Comparison of ENCODE assay signal across 10 mouse cellular contexts in the genomic region with DNA sequence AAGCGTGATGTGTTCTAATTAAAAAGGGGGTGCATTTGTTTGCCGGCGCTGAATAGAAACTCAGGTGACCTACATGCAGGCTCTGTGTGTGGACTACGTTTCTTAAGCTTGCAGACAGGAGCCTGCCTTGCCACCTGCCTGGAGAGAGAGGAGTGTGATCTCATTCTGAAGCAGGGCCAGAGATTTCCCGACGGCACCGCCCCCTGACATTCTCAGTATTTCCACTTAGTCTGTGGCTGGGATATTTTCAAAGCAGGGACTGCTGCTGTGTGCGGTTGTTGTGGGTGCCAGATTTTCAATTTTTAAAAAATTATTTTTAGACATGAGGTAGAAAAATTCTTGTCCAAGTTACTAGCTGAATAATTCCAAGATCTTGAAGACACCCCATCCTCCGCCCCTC. TPM values are rescaled to one million over a fixed set of nuclear protein-coding genes. Genes with fewer than 3 reads are reported as not detected.
DNase-seq lines count a peak whose midpoint lies in the region; ATAC-seq and TF ChIP-seq lines count a peak whose summit lies in the region.
"Had no signal": no experiment of that assay in that cellular context is flagged by ENCODE, and none has a peak within 500 bp of the region (broad histone marks: within the 10 kb centered on the region; RNA-seq: fewer than 3 reads in every experiment).

No protein-coding gene starts in this region.

- WGBS in heart, embryonic 12.5 days = 51% methylated on average over 9 of the region's 9 CpGs
- 76% methylated on average over 9 of the region's 9 CpGs for WGBS in hindbrain, embryonic 10.5 days

- no peak overlapping the region for H3K27ac ChIP-seq in CH12.LX (ENCODE audit: insufficient read depth, low read depth)
- peak overlapping the region; percentile 53; the same call in 1 of the 2 replicates for H3K27ac ChIP-seq in heart, embryonic 12.5 days (ENCODE audit: poor library complexity, severe bottlenecking)
- H3K27ac ChIP-seq in hindbrain, embryonic 10.5 days = no peak overlapping the region
- H3K27ac ChIP-seq: embryonic facial prominence, embryonic 12.5 days had no signal

- no peak for TF ChIP-seq CTCF in CH12.LX (conservative IDR thresholded peaks at IDR 0.05 in 1 of 2, IDR thresholded peaks at IDR 0.05 in 1 of 2; ENCODE audit: low read depth in 2 of 2, low read length in 2 of 2)

- TF ChIP-seq RAD21 in CH12.LX (IDR thresholded peaks at IDR 0.05; ENCODE audit: low read depth, low read length) = no peak

- H3K4me2 ChIP-seq in CH12.LX (ENCODE audit: insufficient read depth, low read depth, poor library complexity, severe bottlenecking) = no peak overlapping the region
- H3K4me2 ChIP-seq in heart, embryonic 12.5 days = no peak overlapping the region
- H3K4me2 ChIP-seq: embryonic facial prominence, embryonic 12.5 days had no signal

- H3K4me3 ChIP-seq in CH12.LX (replicated peaks in 1 of 3; ENCODE audit: low read depth in 2 of 3, low read length in 2 of 3, poor library complexity in 1 of 3) = no peak overlapping the region
- no peak overlapping the region for H3K4me3 ChIP-seq in heart, embryonic 12.5 days
- H3K4me3 ChIP-seq in hindbrain, embryonic 10.5 days = no peak overlapping the region
- H3K4me3 ChIP-seq: embryonic facial prominence, embryonic 12.5 days had no signal

- H3K36me3 ChIP-seq in CH12.LX (replicated peaks in 1 of 2; ENCODE audit: control insufficient read depth in 1 of 2, insufficient read depth in 1 of 2, low read length in 1 of 2) = no peaks in the 10 kb centered on the region
- H3K36me3 ChIP-seq in heart, embryonic 12.5 days = no peaks in the 10 kb centered on the region
- H3K36me3 ChIP-seq in hindbrain, embryonic 10.5 days = no peaks in the 10 kb centered on the region
- H3K36me3 ChIP-seq: embryonic facial prominence, embryonic 12.5 days had no signal

- no peak for TF ChIP-seq POLR2A in CH12.LX (IDR thresholded peaks at IDR 0.05; ENCODE audit: low read depth, low read length)

- in situ Hi-C loops in CH12.LX (cut with MboI; ENCODE audit: low pct_ligation_motif_present, low pct_unique_long_range_greater_than_20kb, low sequenced_read_pairs) = no loop called here

- H3K27me3 ChIP-seq in CH12.LX (replicated peaks) = peaks cover 6% of the 10 kb centered on the region
- no peaks in the 10 kb centered on the region for H3K27me3 ChIP-seq in heart, embryonic 12.5 days (replicated peaks)
- no peaks in the 10 kb centered on the region; the same call in 1 of the 2 replicates for H3K27me3 ChIP-seq in hindbrain, embryonic 10.5 days (ENCODE audit: insufficient read depth, poor library complexity, severe bottlenecking)
- H3K27me3 ChIP-seq: embryonic facial prominence, embryonic 12.5 days had no signal

- DNase-seq in CH12.LX (ENCODE audit: extremely low read depth) = no peak
- peak; percentile 34 for DNase-seq in adrenal gland, postnatal 14 days
- peak; percentile 10 to 28 for DNase-seq in layer of hippocampus, postnatal 25 days (ENCODE audit: extremely low spot score in 1 of 2, low spot score in 1 of 2)
- DNase-seq in embryo, embryonic 10 days (ENCODE audit: low spot score) = no peak
- no peak for DNase-seq in thymus, postnatal 36 days
- DNase-seq in hindbrain, embryonic 10.5 days (ENCODE audit: low spot score) = no peak

- peaks cover 2 to 6% of the 10 kb centered on the region in 2 experiments; a peak in 2 of 4 replicates for H3K4me1 ChIP-seq in CH12.LX (ENCODE audit: control insufficient read depth in 1 of 2, insufficient read depth in 2 of 2)
- 0 out of 2 replicates have a peak, but pooled peaks cover 4% of the 10 kb centered on the region for H3K4me1 ChIP-seq in heart, embryonic 12.5 days (replicated peaks)
- peaks cover 7% of the 10 kb centered on the region; the same call in 1 of the 2 replicates for H3K4me1 ChIP-seq in hindbrain, embryonic 10.5 days (replicated peaks)
- H3K4me1 ChIP-seq: embryonic facial prominence, embryonic 12.5 days had no signal

- TF ChIP-seq EP300 in CH12.LX (IDR thresholded peaks at IDR 0.05; ENCODE audit: low read length) = peak; percentile 51

- ATAC-seq in heart, embryonic 12.5 days (ENCODE audit: insufficient number of reproducible peaks, low FRiP score) = no peak
- ATAC-seq: Patski had no signal

- H3K79me2 ChIP-seq in CH12.LX (replicated peaks; ENCODE audit: control insufficient read depth, extremely low read depth, insufficient read depth, poor library complexity, severe bottlenecking) = no peaks in the 10 kb centered on the region

- dilution Hi-C loops in CH12.LX (cut with MboI; ENCODE audit: extremely low pct_ligation_motif_present, extremely low pct_unique_long_range_greater_than_20kb, low sequenced_read_pairs) = no loop called here

- no peaks in the 10 kb centered on the region for H3K9me3 ChIP-seq in CH12.LX (replicated peaks; ENCODE audit: low read length)
- no peaks in the 10 kb centered on the region for H3K9me3 ChIP-seq in heart, embryonic 12.5 days (replicated peaks)
- H3K9me3 ChIP-seq in hindbrain, embryonic 10.5 days = no peaks in the 10 kb centered on the region
- H3K9me3 ChIP-seq: embryonic facial prominence, embryonic 12.5 days had no signal

- H3K9ac ChIP-seq in CH12.LX (ENCODE audit: insufficient read depth, low read depth) = no peak overlapping the region
- H3K9ac ChIP-seq in heart, embryonic 12.5 days = no peak overlapping the region
- H3K9ac ChIP-seq: embryonic facial prominence, embryonic 12.5 days had no signal

TF ChIP-seq in CH12.LX, 34 proteins besides CTCF, POLR2A, EP300 and RAD21:
- TF ChIP-seq MYC (IDR thresholded peaks at IDR 0.05; ENCODE audit: low read depth, low read length) (no peak), POLR2AphosphoS2 (IDR thresholded peaks at IDR 0.05; ENCODE audit: low read depth, low read length) (no peak), HCFC1 (IDR thresholded peaks at IDR 0.05; ENCODE audit: low read depth, low read length) (no peak), MAZ (IDR thresholded peaks at IDR 0.05; ENCODE audit: low read depth, low read length) (no peak), JUND (conservative IDR thresholded peaks at IDR 0.05; ENCODE audit: low read depth, low read length) (no peak), ZKSCAN1 (IDR thresholded peaks at IDR 0.05; ENCODE audit: borderline replicate concordance, low read depth, low read length) (no peak), GABPA (IDR thresholded peaks at IDR 0.05; ENCODE audit: insufficient replicate concordance, low read depth, low read length) (no peak), MEF2A (IDR thresholded peaks at IDR 0.05; ENCODE audit: borderline replicate concordance, low read depth, low read length) (0 out of 2 replicates have a peak, but pooled peaks have one; percentile 58), UBTF (IDR thresholded peaks at IDR 0.05; ENCODE audit: low read depth, low read length) (no peak), E2F4 (IDR thresholded peaks at IDR 0.05; ENCODE audit: insufficient replicate concordance, low read depth, low read length) (no peak), TBP (conservative IDR thresholded peaks at IDR 0.05; ENCODE audit: low read depth, low read length) (no peak), ZNF384 (IDR thresholded peaks at IDR 0.05; ENCODE audit: low read depth, low read length) (no peak), CHD2 (IDR thresholded peaks at IDR 0.05; ENCODE audit: low read length) (no peak), TCF12 (IDR thresholded peaks at IDR 0.05; ENCODE audit: low read depth, low read length) (no peak), BHLHE40 (IDR thresholded peaks at IDR 0.05; ENCODE audit: low read depth, low read length) (no peak), MAFK (IDR thresholded peaks at IDR 0.05; ENCODE audit: insufficient replicate concordance, low read length) (no peak), USF2 (conservative IDR thresholded peaks at IDR 0.05; ENCODE audit: low read depth, low read length) (no peak), ETS1 (conservative IDR thresholded peaks at IDR 0.05; ENCODE audit: low read depth, low read length) (peak; percentile 60)

RNA-seq across cellular contexts. Expression of gene Krt24, which starts 19.8 kb away (rescaled TPM):
- total RNA-seq in CH12.LX (2012; rRNA removed) (not detected in 2 replicates), CH12.LX (2014; rRNA removed) (not detected in 2 replicates)
- polyA plus RNA-seq in CH12.LX (2012; ENCODE audit: insufficient read length, low read depth) = not detected in 2 replicates
- not detected in 2 replicates for total RNA-seq in adrenal gland, postnatal 14 days (2021)
- not detected in 2 replicates for polyA plus RNA-seq in heart, embryonic 12.5 days (2016; fragmentation: Nextera tagmentation; extraction: Ambion mirVana)
- not detected for total RNA-seq in layer of hippocampus, postnatal 25 days (2021)
- polyA plus RNA-seq in hindbrain, embryonic 10.5 days (2016; fragmentation: Nextera tagmentation; extraction: Ambion mirVana) = not detected in 2 replicates
- polyA plus RNA-seq: lung, embryonic 16.5 days; Patski had no signal

RNA-seq across cellular contexts. Expression of gene Krt222, which starts 21.3 kb away (rescaled TPM):
- total RNA-seq in CH12.LX (2012; rRNA removed) (15.4 and 22.0 TPM in 2 replicates), CH12.LX (2014; rRNA removed) (22.9 TPM in 2 replicates)
- polyA plus RNA-seq in CH12.LX (2012; ENCODE audit: insufficient read length, low read depth) = 24.4 and 29.3 TPM in 2 replicates
- total RNA-seq in adrenal gland, postnatal 14 days (2021) = 1.3 and 2.9 TPM in 2 replicates
- 1.6 TPM in 2 replicates for polyA plus RNA-seq in heart, embryonic 12.5 days (2016; fragmentation: Nextera tagmentation; extraction: Ambion mirVana)
- total RNA-seq in layer of hippocampus, postnatal 25 days (2021) = 10 to 100 TPM; 26.5 to 27.3 TPM
- polyA plus RNA-seq in hindbrain, embryonic 10.5 days (2016; fragmentation: Nextera tagmentation; extraction: Ambion mirVana) = 0.15 and 0.59 TPM in 2 replicates

RNA-seq across cellular contexts. Expression of gene Smarce1, which starts 34.4 kb away (rescaled TPM):
- 246 and 257 TPM in 2 replicates for total RNA-seq in CH12.LX (2012; rRNA removed)
- total RNA-seq in CH12.LX (2014; rRNA removed) = 149 and 184 TPM in 2 replicates
- polyA plus RNA-seq in CH12.LX (2012; ENCODE audit: insufficient read length, low read depth) = 464 and 617 TPM in 2 replicates
- total RNA-seq in adrenal gland, postnatal 14 days (2021) = 77.0 and 93.4 TPM in 2 replicates
- 178 and 181 TPM in 2 replicates for polyA plus RNA-seq in heart, embryonic 12.5 days (2016; fragmentation: Nextera tagmentation; extraction: Ambion mirVana)
- total RNA-seq in layer of hippocampus, postnatal 25 days (2021) = 10 to 100 TPM; 51.8 to 59.7 TPM
- polyA plus RNA-seq in hindbrain, embryonic 10.5 days (2016; fragmentation: Nextera tagmentation; extraction: Ambion mirVana) = 289 and 317 TPM in 2 replicates

RNA-seq across cellular contexts. Expression of gene Krt25, which starts 57.5 kb away (rescaled TPM):
- total RNA-seq in CH12.LX (2012; rRNA removed) = 0.42 and 1.0 TPM in 2 replicates
- 0.17 and 0.36 TPM in 2 replicates for total RNA-seq in CH12.LX (2014; rRNA removed)
- 0.69 and 0.75 TPM in 2 replicates for polyA plus RNA-seq in CH12.LX (2012; ENCODE audit: insufficient read length, low read depth)
- not detected in 2 replicates for total RNA-seq in adrenal gland, postnatal 14 days (2021)
- not detected in 2 replicates for polyA plus RNA-seq in heart, embryonic 12.5 days (2016; fragmentation: Nextera tagmentation; extraction: Ambion mirVana)
- not detected for total RNA-seq in layer of hippocampus, postnatal 25 days (2021)
- polyA plus RNA-seq in hindbrain, embryonic 10.5 days (2016; fragmentation: Nextera tagmentation; extraction: Ambion mirVana) = 0.07 TPM in 1 of 2 replicates, not detected in the other
- polyA plus RNA-seq: embryonic facial prominence, embryonic 12.5 days; lung, embryonic 16.5 days; Patski had no signal

Comparison
In these comparisons a context has a peak if more than half of its experiments do, and no peak if none do; other contexts are left out.
1. DNase-seq: peak in adrenal gland, postnatal 14 days (single experiment) and layer of hippocampus, postnatal 25 days (2 of 2); none in CH12.LX (single experiment), embryo, embryonic 10 days (single experiment), thymus, postnatal 36 days (0 of 2) and hindbrain, embryonic 10.5 days (single experiment).